Mouse (Mus musculus): Measurements from ENCODE around the gene Tmub2.

The Tmub2 gene

DNA sequence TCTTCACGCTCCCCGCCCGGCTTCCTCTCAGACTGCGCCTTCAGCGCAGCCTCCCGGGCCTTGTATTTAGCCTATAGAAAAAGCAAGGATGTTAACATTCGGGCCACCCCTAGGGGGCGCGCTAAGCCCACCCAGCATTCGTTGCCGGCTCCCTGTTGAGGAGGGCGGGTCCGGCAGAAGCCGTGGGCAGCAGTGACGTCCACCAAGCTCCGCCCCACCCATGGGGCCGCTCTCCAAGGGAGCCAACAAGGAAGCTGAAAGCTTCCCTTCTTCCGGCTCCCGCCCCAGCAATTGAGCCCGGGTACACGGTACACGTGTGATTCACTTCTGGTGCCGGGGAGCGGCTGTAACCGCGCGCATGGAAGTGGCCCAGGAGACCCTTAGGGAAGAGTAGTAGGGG lies 24.2 kb downstream of the Tmub2 start:
- DNase-seq = peak; percentile 96

DNA sequence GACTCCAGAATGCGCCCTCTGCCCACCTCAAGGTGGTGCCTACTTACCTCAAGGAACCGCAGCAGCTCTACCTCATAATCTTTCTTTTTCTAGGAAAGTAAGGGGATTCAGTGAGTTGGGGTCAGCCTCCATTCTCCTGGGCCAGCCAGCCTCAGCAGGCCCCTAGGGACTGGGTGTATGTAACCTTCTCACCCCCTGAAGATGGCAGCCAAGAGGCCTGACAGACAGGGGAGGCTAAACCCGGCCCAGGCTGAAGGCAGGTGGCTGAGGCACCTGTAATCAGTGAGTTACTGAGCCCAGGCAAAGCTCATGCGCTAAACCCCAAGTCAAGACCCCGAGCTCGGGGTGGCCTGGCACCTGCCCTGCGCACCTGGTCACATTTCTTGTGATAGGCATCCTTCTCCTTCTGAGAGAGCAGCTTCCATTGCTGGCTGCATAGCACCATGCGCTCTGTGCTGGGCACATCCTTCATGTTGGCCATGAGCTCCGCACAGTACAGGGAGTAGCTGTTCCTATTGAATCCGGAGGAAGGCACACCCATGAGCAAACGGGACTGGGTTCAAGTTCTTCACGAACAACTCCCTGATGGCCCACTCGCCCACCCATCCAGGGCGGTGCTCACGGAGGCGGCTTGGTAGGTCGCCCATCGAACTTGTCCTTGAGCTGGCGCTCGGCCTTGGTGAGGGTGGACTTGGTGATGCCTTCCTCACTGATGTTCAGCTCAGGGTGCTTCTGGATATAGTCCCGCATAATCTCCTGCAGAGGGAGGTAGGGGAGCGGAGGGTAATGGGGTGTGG lies 25.3 kb downstream of the Tmub2 start:
- DNase-seq = no peak

DNA sequence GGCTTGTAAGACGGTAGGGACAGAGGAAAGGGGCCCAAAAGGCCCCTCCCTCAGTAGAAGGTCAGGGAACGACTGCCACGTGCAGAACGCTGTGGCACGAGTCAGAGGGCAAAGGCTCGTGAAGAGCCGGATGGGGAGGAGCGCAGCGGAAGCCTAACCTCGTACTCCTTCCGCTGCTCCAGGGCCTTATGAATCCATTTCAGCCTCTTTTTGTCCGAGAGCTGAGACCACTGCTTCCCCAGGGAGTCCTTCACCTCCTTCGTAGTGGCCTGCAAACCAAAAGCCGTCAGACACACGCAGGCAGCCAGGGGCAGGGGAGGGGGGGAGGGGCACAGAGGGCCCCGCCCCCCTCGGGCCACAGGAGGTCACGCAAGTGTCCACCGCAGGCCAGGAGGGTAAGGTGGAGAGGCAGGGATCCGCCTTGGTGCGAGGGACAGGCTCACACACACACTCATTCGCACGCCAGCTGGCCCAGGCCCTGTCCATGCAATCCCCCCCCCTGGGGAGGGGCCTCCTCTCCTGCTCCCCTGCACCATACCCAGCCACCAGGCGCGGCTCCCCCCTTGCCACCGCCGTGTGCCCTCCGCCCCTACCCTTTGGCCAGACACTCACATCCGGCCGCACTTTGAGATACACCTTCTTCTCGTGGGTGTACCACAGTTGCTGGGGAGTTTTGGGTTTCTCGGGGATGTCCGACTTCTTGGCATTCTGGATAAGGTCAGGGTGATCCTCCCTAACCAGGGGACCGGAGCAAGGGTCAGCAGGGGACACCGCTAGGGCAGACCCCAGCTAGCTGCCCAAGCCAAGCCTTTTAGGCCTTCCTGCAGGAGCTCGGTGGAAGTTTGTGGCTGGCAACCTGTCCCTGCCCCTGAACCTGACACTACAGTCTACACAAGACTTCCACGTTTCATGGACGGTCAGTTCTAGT lies 26.3 kb downstream of the Tmub2 start:
- no peak for DNase-seq

DNA sequence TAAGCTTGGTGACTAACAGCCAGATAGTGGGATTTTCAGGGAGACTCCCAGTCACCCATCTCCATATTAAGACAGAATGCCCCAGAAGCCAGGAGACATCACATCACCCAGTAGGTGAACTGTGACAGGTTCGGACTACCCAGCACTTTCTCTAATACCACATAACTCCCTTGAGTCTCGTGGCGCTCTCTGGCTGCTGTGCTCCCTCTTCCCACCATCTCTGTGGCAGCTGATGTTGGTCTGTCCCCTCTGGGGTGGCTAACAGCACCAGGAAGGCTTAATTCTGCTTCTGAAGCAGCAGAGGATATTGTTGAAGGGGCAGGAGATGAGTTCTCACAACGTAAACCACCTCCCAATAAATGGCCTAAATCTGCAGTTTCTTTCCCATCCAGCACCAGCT lies 27.2 kb downstream of the Tmub2 start:
- no peak for DNase-seq

DNA sequence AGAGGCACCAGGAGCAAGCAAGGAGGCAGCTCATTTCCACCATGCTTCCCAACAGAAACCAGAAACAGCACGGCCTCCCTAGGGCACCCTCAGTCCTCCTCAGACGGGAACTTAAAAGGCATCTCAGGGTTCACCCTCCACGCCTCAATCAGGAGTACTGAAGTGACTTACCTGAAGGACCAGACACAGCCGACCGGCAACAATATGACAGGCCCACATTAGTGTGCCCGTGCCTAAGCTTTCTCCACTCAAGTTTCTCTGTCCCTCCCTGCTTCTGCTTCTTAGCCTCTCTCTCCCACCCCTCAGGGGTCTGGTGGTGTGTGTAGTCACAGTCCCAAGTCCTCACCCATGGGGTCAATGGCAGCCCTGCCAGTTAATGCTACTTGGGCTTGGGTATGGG lies 27.9 kb downstream of the Tmub2 start:
- no peak for DNase-seq

DNA sequence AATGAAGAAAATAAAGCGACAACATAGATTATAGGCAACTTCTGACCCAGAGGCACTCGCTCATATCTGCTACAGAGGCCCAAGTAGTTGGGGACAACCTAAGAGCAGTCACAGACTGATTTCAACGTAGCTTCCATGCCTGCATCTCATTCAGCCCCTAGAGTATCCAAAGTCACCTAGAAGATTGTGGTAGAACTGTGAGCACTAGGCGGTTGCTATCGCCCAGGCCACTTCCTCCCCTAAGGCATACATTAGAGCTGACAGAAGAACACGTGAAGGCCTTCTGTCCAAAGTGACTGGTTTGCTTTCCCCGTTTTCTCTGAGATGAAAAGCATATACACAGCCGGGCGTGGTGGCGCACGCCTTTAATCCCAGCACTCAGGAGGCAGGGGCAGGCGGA lies 29.6 kb downstream of the Tmub2 start:
- DNase-seq = no peak

DNA sequence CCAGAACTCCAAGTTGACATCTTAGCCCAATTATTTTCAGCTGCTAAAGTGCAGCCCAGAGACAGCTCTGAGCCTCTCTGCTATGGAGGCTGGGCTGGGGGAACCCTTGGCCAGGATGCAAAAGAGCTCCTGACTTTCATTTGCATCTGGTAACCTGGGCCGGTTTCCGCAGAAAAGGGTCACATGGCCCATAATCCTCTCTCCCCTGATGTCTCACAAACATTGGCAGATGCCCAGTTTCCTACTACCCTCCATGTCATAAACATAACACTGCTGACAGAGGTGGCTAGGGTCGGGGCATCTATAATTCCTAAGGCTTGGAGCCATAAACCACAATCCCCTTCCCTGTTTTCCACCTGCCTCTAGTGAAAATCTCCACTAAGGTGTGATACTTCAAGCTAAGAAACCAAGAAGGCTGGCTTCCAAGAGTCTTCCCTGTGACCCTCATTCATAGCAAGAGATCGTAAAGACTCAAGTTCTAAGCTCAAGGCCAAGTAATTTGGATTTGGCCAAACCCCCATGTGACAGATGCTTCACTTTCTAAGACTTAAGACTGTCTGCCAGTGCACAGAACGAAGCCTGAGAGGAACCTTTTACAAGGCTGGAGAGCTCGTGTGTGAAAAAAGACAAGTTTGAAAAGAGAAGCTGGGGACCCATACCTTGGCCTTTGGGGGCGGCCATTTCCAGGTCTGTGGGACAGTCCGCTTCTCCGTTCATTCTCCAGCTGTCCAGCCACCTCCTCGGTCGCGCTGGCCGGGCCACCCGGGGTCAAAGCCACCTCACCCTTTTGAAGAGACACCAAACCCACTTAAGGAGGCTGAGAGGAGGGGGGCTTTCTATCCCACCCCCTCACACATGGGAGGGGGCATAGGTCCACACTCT lies 31.2 kb downstream of the Tmub2 start:
- DNase-seq = peak; percentile 40

DNA sequence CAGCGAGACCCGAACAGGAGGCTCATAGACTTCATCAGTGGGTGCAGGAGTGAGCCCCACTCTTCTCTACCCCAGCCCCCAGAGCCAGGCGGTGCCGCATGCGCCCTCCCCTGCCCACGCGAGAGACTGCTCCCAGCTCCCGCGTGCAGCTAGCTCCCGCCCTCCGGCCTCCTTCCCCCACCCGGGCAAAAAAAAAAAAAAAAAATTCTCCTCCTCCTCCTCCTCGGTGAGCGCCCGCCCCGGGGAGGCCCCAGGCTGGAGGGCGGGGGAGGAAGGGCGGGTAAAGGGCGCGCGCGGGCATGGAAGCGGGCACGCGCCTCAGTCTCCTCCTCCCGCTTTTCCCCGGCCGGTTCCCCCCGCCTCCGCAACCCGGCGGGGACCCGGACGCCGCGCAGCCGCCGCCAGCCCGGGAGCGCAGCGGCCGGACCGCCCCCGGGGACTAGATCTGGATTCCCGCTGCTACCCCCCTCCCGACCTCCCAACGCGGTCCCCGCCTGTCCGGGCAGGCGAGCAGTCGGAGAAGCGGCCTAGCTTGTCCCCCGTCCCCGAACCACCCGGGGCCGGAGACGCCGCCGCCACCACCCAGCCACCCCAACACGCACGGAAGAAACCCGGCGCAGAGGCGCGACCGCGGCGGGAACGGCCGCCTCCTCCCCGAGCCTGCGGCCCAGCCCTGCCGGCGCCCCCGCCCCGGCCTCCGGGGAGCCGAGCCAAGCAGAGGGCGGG lies 32.0 kb downstream of the Tmub2 start:
- peak; percentile 92 for DNase-seq

DNA sequence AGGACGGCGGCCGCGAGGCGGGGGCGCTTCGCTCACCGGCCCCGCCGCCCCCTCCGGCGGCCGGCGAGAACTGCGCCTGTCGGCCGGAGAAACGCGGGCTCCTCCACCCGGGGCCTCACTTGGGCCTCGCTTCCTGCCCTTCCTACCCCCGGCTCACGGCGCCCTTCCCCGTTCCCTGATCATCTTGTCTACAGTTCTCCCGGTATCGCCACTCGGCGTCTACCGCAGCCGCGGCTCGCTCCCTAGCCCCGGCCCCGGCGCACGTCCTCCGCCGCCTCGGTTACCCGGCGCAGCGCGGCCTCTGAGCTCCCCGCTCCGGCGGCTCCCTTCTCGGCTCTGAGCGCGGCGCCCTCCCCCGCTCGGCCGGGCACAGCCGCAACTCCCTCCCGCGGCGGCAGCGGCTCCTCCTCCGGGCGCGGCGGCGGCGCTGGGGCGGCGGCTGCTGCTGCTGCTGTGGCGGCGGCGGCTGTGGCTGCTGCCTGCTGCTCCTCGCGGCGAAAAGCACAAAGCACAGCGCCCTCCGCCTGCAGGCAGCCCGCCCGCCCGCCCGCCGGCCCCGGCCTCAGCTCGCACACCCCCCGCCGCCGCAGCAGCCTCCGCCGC lies 32.7 kb downstream of the Tmub2 start:
- DNase-seq = peak; percentile 48

DNA sequence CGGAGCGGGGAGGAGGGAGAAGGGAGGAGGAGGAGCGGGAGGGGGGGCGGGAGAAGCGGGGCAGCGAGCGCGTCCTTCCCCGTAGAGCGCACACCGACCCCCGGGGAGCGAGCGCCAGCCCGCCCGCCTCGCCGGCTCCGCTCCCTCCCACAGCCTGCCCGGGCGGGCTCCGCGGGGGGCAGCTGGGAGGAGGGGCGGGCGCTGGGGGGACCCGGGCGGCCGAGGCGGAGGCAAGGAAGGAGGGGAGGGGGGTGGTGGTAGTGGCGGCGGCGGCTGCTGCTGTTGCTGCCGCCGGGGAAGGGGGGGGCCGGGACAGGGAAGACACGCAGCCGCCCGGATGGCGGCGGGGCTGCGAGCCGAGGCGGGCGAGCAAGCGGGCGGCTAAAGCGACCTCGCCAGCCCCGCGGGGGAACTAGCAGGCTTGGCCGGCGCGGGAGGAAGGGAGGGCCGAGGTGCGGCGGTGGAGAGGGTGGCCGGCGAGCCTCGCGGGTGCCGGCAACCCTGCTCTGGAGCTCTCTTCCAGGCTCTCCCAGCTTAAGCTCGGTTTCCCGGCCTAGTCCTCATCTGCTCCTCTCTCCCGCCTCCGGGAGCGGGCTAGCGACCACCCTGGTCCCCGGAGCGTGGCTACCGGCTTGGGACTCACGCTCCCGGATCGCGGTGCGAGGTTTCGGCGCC lies 33.3 kb downstream of the Tmub2 start:
- peak; percentile 74 for DNase-seq

DNA sequence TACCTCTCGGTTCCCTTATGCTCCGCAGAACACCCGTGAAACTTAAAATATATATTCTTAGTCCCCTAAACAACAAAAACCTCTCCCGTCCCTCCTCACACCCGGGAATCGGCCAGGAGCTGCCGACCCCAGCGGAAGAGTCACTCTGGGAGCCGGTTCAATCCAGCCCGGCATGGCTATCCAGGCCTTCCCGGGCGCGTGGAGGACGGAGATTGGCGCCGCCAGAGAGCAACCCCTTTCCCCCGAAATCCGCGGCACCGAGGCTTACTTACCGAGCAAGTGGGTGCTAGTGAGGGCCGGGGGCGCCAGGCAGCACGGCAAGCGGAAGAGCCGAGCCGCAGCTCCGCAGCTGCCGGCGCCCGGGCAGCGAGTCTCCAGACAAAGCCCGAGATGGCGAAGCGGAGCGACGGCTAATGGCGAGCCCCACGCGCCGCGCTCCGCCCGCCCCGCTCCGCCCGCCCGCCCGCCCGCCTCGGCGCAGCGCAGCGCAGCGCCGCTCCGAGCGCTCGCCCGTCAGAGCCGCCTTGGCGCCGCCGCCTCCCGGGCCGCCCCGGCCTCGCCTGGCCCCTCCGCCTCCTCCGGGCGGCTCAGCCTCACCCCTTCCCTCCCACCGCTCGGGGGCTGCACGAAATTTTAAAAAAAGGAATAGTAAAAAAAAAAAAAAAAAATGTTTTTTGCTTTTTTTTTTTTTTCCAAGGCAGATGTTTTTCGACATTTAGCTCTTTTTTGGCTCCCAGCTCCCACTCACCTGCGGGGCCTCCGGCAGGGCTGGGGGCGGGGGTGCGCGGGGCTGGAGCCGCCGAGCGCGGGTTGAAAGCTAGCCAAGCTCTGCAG lies 34.1 kb downstream of the Tmub2 start:
- peak; percentile 56 for DNase-seq

DNA sequence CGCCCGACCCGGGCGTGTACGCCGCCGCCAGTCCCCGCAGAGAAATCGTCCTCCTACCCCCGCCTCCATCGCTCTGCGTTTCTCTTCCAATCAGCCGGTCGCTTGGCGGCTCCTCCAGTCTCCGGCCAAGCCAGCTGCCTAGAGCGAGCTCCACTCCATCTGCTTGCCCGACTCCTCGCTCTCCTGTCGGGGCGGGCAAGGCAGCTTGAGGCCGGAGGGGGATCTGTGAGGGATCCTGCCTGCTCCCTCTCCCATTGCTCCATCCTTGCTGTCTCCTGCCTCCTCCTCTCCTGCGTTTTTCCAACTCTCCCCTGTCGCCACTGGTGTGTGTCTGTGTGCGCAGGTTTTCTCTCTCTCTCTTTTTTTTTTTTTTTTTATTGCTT lies 34.7 kb downstream of the Tmub2 start, which contains the start of gene Ubtf:
Gene Ubtf, minus strand, starts transcription at position 333 of the 383 bp plus-strand sequence.
- DNase-seq = peak; percentile 79

DNA sequence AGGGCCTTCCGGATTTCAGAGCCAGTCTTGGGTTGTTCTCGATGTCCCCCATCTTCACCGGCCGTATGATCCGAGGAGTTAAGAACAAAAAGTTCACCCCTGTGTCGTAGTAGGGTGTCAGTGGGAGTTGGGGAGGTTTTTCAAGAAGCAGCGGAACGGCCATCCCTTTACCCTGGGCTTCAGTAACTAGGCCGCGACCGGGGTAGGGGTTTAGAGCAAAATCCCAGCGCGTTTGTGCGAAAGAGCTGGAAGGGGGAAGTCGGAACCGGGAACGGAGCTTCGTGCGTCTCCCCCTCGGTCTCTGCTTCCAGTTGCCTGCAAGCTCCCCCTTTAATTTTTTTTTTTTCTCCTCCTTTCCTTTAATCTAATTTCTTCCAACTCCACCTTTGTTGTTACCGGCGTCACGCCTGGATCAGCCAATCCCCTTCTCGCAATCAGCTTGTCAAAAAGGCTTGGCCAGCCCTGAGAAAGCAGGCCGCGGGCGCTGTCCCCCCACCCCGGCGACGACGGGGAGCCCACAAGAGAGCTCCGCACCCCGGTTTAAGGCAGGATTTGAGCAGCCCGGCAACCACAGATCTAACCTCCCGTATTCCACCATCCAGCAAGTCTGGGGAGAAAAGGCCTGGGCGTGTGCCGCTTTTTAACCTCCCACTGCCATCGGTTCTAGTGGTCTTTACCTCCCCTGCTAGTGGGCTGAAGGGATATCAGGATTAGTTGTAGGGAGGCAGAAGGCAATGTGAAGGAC lies 35.4 kb downstream of the Tmub2 start:
- peak; percentile 88 for DNase-seq

DNA sequence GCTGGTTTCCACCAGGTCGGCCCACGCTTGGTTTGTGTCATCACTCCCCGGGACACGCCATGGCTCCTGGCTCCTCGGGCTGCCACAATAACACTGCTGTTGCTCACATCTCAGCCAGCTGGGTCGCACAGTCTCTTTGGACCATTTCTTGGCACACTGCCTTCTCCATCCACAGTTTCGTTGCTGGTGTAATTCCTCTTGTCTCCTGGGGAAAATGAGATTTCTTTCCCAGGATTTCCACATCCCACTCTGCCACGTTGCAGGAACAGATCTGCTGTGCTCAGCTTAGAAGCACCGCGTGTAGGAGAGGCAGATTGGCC lies 35.9 kb downstream of the Tmub2 start:
- DNase-seq = peak; percentile 66

DNA sequence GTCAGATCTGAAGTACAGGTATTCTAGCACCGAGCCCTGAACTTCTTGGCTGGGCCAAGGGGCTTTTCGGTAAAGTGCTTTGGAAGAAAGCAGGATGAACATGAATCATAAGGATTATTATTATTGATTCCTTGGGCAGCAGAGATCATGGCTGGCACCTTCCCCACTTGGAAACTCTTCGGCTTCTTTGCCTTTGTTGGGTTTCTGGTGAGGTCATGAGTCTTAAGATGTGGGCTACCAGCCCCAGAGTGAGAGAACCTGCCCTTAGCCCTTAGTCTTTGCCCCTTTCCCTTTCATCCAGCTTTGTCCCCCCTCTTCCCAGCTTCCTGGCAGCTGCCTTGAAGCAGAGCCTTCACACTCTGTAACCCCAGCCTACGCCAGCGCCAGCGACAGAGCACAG lies 37.2 kb downstream of the Tmub2 start:
- no peak for DNase-seq

DNA sequence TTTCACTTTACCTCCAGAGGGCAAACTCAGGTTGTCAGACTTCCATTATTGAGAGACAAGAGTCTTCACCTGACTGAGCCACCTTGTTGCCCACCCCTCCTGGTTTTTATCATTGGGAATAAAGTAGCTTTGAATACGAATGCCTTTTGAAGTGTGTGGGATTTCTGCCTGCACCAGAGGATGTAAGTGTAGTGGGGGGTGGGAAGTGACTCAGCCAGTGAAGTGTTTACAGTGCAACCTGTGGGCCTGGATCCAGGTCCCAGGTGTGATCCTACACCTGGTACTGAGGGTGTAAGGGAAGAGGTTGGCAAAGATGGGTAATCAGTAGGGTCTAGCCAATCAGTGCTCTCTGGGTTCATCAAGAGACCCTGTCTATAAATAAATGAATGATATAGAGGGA lies 38.8 kb downstream of the Tmub2 start:
- no peak for DNase-seq

DNA sequence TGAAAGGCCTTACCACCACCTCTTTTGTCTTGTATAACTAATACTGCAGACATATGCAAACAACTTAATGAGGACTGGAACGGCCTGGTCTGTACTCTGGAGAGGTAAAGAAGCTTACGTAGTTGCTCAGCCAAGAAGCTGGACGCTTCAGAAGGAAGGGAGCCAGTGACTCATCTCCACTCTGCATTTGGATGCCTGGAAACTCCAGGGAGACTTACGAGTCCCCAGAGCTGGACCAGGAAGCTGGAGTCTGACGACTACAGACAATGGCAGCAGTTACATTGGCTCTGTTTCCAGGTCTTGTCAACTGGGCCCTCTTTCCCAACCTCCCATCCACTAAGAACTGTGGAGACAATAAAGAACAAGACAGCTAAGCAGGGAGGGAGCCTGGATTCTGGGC lies 42.5 kb downstream of the Tmub2 start:
- DNase-seq = no peak

DNA sequence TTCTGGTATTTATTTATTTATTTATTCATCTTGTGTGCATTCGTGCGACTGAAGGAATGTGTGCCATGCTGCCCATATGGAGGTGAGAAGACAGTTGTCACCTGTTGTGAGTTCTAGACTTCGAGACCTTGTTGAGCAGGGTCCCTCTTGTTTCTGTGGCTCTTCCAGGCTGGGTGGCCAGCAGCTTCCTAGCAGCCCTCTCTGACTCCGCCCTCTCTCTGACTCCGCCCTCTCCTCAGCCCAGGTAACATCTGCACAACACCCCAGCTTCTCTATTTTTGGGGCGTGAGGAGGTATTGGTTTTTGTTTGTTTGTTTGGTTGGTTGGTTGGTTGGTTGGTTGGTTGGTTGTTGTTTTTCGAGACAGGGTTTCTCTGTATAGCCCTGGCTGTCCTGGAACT lies 43.1 kb downstream of the Tmub2 start:
- DNase-seq = no peak

DNA sequence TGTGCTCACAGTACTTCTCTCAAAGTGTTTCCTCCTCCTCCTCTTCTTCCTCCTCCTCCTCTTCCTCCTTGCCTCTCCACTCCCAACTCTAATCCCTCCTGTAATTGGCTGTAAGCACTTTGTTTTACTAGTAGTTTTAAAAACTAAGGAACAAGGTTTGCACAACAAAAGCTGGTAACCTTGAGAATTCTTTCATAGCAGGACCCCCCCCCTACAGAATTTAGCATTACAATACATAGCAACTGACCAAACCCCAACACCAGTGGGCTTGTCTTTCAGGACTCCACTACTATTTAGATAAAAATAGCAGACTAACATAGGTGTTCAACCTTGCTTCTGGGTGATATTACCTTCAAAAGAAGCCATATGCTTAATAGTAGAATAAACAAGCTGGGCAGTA lies 44.8 kb downstream of the Tmub2 start:
- no peak for DNase-seq

DNA sequence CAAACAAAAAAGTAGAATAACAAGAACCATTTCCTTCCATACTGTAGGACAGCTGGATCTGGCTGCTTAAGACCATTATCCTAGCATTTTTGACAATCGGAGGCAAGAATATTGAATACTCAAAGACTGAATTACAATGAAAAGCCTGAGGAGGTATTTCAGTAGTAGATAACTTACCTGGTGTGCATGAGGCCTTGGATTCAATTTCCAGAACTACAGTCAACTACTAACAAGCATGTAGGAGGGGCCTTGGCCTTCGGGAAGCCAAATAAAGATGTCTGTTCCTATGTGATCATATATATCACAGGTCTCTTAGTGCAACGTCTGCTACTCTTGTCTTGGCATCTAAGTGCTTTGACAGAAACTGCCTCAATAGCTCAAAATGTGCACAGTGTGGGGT lies 45.3 kb downstream of the Tmub2 start:
- DNase-seq = no peak
